ENCODE assay signal across 7 mouse cellular contexts in genomic region chr11:118775753-118776152, GRCm38 (mm10).
DNase-seq lines count a peak whose midpoint lies in the region; ATAC-seq and TF ChIP-seq lines count a peak whose summit lies in the region.

No protein-coding gene starts in this region.

- no peaks in the 10 kb centered on the region for H3K27me3 ChIP-seq in embryonic facial prominence, embryonic 10.5 days (replicated peaks; ENCODE audit: low read depth, poor library complexity, severe bottlenecking)
- no peaks in the 10 kb centered on the region for H3K27me3 ChIP-seq in stomach, postnatal 0 days (ENCODE audit: control insufficient read depth, insufficient read depth, low read length)

- peaks cover 5% of the 10 kb centered on the region; the same call in 1 of the 2 replicates for H3K4me1 ChIP-seq in embryonic facial prominence, embryonic 10.5 days
- no peaks in the 10 kb centered on the region for H3K4me1 ChIP-seq in stomach, postnatal 0 days (replicated peaks; ENCODE audit: control insufficient read depth, insufficient read depth)

- H3K9me3 ChIP-seq in embryonic facial prominence, embryonic 10.5 days: no peaks in the 10 kb centered on the region
- no peaks in the 10 kb centered on the region for H3K9me3 ChIP-seq in stomach, postnatal 0 days (ENCODE audit: control insufficient read depth, low read length)

- no peak overlapping the region for H3K9ac ChIP-seq in stomach, postnatal 0 days (ENCODE audit: low read length)

- peak; percentile 70 for DNase-seq in left cerebral cortex, postnatal 4 days
- DNase-seq in left cerebral cortex, adult 11 months (ENCODE audit: low spot score): no peak
- DNase-seq in T-cell, adult 2 months (ENCODE audit: low spot score): peak; percentile 3
- DNase-seq in embryonic facial prominence, embryonic 10.5 days (ENCODE audit: low spot score): peak; percentile 67
- peak; percentile 24 for DNase-seq in lung, postnatal 10 days
- DNase-seq in stomach, postnatal 0 days (ENCODE audit: low spot score): peak; percentile 36
- no peak for DNase-seq in layer of hippocampus, adult 9-11 months

- TF ChIP-seq CTCF in stomach, postnatal 0 days (IDR thresholded peaks at IDR 0.05; ENCODE audit: low read depth): peak; percentile 71

- 18% methylated on average over 3 of the region's 3 CpGs for WGBS in embryonic facial prominence, embryonic 10.5 days
- WGBS in stomach, postnatal 0 days: 8% methylated on average over 3 of the region's 3 CpGs

- H3K36me3 ChIP-seq in embryonic facial prominence, embryonic 10.5 days (replicated peaks): no peaks in the 10 kb centered on the region
- no peaks in the 10 kb centered on the region for H3K36me3 ChIP-seq in stomach, postnatal 0 days (ENCODE audit: control insufficient read depth, insufficient read depth, low read length)

- H3K4me3 ChIP-seq in embryonic facial prominence, embryonic 10.5 days: no peak overlapping the region
- no peak overlapping the region for H3K4me3 ChIP-seq in stomach, postnatal 0 days (ENCODE audit: low read depth, low read length)

- no peak for ATAC-seq in stomach, postnatal 0 days (ENCODE audit: low FRiP score, low TSS enrichment)

- no peak for TF ChIP-seq EP300 in stomach, postnatal 0 days (optimal IDR thresholded peaks at IDR 0.05)

- no peak overlapping the region for H3K4me2 ChIP-seq in stomach, postnatal 0 days (replicated peaks; ENCODE audit: low read depth)

- intact Hi-C loops in left cerebral cortex, postnatal 4 days (cut with DNase I): no loop called here

- H3K27ac ChIP-seq in embryonic facial prominence, embryonic 10.5 days (replicated peaks): no peak overlapping the region
- H3K27ac ChIP-seq in stomach, postnatal 0 days (replicated peaks): no peak overlapping the region

Comparison
In these comparisons a context has a peak if more than half of its experiments do, and no peak if none do; other contexts are left out.
1. DNase-seq: peak in left cerebral cortex, postnatal 4 days (single experiment), T-cell, adult 2 months (single experiment), embryonic facial prominence, embryonic 10.5 days (single experiment), lung, postnatal 10 days (single experiment) and stomach, postnatal 0 days (single experiment); none in left cerebral cortex, adult 11 months (single experiment) and layer of hippocampus, adult 9-11 months (single experiment).